Mouse (Mus musculus): Measurements from ENCODE around the gene Psma7. TPM values are rescaled to one million over a fixed set of nuclear protein-coding genes. Genes with fewer than 3 reads are reported as not detected.

The Psma7 gene
- polyA plus RNA-seq, 1 experiment: 559 TPM

DNA sequence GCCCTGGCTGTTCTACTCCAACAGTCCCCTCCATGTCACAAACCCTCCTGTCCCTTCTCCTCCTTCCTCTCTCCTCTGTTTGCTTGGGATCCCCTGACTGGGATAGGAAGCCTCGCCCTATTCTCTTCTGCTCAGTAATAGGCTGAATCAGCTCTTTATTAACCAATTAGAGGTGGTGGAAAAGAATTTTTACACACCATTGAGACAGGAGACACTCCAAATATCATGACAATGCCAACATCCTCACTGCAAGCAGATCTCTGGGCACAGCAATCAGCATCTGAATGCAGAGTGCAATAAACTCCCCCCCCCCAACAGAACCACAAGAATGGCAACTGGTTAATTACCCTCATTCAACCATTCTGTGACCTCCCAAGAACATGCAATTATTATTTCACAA is 53.1 kb downstream of the Psma7 start:
- H3K4me3 ChIP-seq (ENCODE audit: insufficient read depth, poor library complexity, severe bottlenecking): no peak overlapping the region
- no peaks in the 10 kb centered on the region for H3K36me3 ChIP-seq (ENCODE audit: control insufficient read depth, insufficient read depth)
- no peaks in the 10 kb centered on the region for H3K79me3 ChIP-seq (ENCODE audit: low read depth)
- no peaks in the 10 kb centered on the region for H3K79me2 ChIP-seq (ENCODE audit: control insufficient read depth, insufficient read depth)
- no peak overlapping the region for H3ac ChIP-seq (ENCODE audit: control insufficient read depth, insufficient read length, low read depth)
- TF ChIP-seq MYOG (IDR thresholded peaks at IDR 0.05; ENCODE audit: control insufficient read depth, extremely low read depth, insufficient read length) (no peak), CTCF (IDR thresholded peaks at IDR 0.05; ENCODE audit: control insufficient read depth, insufficient read depth, insufficient read length) (no peak), CEBPB (IDR thresholded peaks at IDR 0.05; ENCODE audit: low read depth) (no peak), FOSL1 (IDR thresholded peaks at IDR 0.05; ENCODE audit: insufficient read depth, low read length, poor library complexity, severe bottlenecking) (no peak), MAX (IDR thresholded peaks at IDR 0.05) (no peak), MYOD1 (IDR thresholded peaks at IDR 0.05; ENCODE audit: control insufficient read depth, insufficient read length, low read depth) (no peak), USF1 (IDR thresholded peaks at IDR 0.05; ENCODE audit: low read depth) (no peak)
- no peaks in the 10 kb centered on the region for H3K27me3 ChIP-seq (ENCODE audit: control insufficient read depth, insufficient read depth, insufficient read length)

DNA sequence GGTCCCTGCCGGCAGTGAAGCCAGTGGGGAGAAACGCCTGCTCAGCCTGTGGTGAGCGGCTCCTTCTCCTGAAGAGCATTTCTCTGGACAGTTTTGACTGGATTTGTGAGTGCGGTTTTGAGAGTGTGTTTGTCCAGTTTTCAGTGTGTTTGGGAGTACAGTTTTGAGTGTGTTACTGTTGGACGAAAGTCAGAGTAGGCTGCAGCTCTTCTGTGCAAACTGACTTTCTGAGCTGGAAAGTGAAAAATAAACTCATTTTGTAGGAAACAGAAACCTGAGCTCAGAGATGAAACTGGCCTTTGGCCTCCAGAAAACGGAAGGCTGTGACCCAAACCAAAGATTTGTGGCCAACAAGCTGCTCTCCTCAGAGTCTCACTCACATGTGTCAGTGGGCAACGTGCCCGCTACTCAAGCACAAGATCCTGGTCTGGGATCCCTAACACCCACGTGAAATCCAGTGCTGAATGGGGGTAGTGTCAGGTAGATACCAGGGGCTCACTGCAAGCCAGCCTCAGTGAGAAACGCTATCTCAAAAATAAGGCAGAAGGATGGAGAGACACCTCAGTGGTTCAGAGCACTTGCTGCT is 55.7 kb downstream of the Psma7 start:
- TF ChIP-seq MYOD1 (IDR thresholded peaks at IDR 0.05; ENCODE audit: control insufficient read depth, insufficient read length, low read depth) (no peak), MYOG (IDR thresholded peaks at IDR 0.05; ENCODE audit: control insufficient read depth, extremely low read depth, insufficient read length) (no peak), USF1 (IDR thresholded peaks at IDR 0.05; ENCODE audit: low read depth) (no peak), CTCF (IDR thresholded peaks at IDR 0.05; ENCODE audit: control insufficient read depth, insufficient read depth, insufficient read length) (no peak), CEBPB (IDR thresholded peaks at IDR 0.05; ENCODE audit: low read depth) (no peak), MAX (IDR thresholded peaks at IDR 0.05) (no peak), FOSL1 (IDR thresholded peaks at IDR 0.05; ENCODE audit: insufficient read depth, low read length, poor library complexity, severe bottlenecking) (no peak)
- Histone ChIP-seq H3ac (ENCODE audit: control insufficient read depth, insufficient read length, low read depth) (no peak overlapping the region), H3K79me3 (ENCODE audit: low read depth) (no peaks in the 10 kb centered on the region), H3K79me2 (ENCODE audit: control insufficient read depth, insufficient read depth) (no peaks in the 10 kb centered on the region), H3K36me3 (ENCODE audit: control insufficient read depth, insufficient read depth) (no peaks in the 10 kb centered on the region), H3K27me3 (ENCODE audit: control insufficient read depth, insufficient read depth, insufficient read length) (no peaks in the 10 kb centered on the region), H3K4me3 (ENCODE audit: insufficient read depth, poor library complexity, severe bottlenecking) (no peak overlapping the region)

Other genes with a start within 250 kb of the Psma7 start
- 6.9 TPM for gene Taf4, start 65.8 kb downstream of the Psma7 start, polyA plus RNA-seq (2012; fragmentation: generic; extraction: Trizol)
- 35.2 TPM for gene Lsm14b, start 17.4 kb downstream of the Psma7 start, polyA plus RNA-seq (2012; fragmentation: generic; extraction: Trizol)
- gene Ss18l1, start 76 bp upstream of the Psma7 start, polyA plus RNA-seq (2012; fragmentation: generic; extraction: Trizol): 0.96 TPM
- 18.0 TPM for gene Mtg2, start 28.2 kb upstream of the Psma7 start, polyA plus RNA-seq (2012; fragmentation: generic; extraction: Trizol)
- not detected for gene Hrh3, start 62.1 kb upstream of the Psma7 start, polyA plus RNA-seq (2012; fragmentation: generic; extraction: Trizol)
- 9.2 TPM for gene Osbpl2, start 76.9 kb upstream of the Psma7 start, polyA plus RNA-seq (2012; fragmentation: generic; extraction: Trizol)
- 204 TPM for gene Adrm1, start 129.1 kb upstream of the Psma7 start, polyA plus RNA-seq (2012; fragmentation: generic; extraction: Trizol)
- gene Lama5, start 183.4 kb upstream of the Psma7 start, polyA plus RNA-seq (2012; fragmentation: generic; extraction: Trizol): 47.4 TPM
- 5,244 TPM for gene Rps21, start 214.9 kb upstream of the Psma7 start, polyA plus RNA-seq (2012; fragmentation: generic; extraction: Trizol)
- gene Cables2, start 231.1 kb upstream of the Psma7 start, polyA plus RNA-seq (2012; fragmentation: generic; extraction: Trizol): 7.9 TPM
- not detected for gene Rbbp8nl, start 247.4 kb upstream of the Psma7 start, polyA plus RNA-seq (2012; fragmentation: generic; extraction: Trizol)